Mouse (Mus musculus) kidney, postnatal 14 days (tissue): ENCODE data around the gene Dcps.
A peak's percentile ranks its signal among the peaks of the same experiment; 100 is the strongest.

Experiments used
- DNase-seq: peaks from one replicate; pipeline ENCODE4 v3.0.0; 2022; ENCODE audit warnings: mixed read lengths

Gene Dcps

GRCm38 (mm10) chr9:35131637-35132397 is 44.0 kb downstream of the Dcps start:
- peak; percentile 63 for DNase-seq

GRCm38 (mm10) chr9:35128995-35129418 is 46.9 kb downstream of the Dcps start:
- DNase-seq, result peak; percentile 75

- no peak for DNase-seq
These were observed 47.3 kb downstream of the Dcps start for GRCm38 (mm10) chr9:35128564-35128963.

GRCm38 (mm10) chr9:35127561-35127960 is 48.3 kb downstream of the Dcps start:
- no peak for DNase-seq

GRCm38 (mm10) chr9:35127147-35127546 is 48.7 kb downstream of the Dcps start:
- peak; percentile 73 for DNase-seq

GRCm38 (mm10) chr9:35124678-35124955 is 51.2 kb downstream of the Dcps start:
- DNase-seq, result no peak

- no peak for DNase-seq
These were observed 51.8 kb downstream of the Dcps start for GRCm38 (mm10) chr9:35123804-35124677.

GRCm38 (mm10) chr9:35123456-35123803 is 52.4 kb downstream of the Dcps start:
- no peak for DNase-seq

GRCm38 (mm10) chr9:35122551-35123266 is 53.2 kb downstream of the Dcps start:
- no peak for DNase-seq

- no peak for DNase-seq
These were observed 56.7 kb downstream of the Dcps start, which contains the start of gene St3gal4 for GRCm38 (mm10) chr9:35119168-35119567. Gene St3gal4 (minus strand): TSS chr9:35119268.

- no peak for DNase-seq
These were observed 57.3 kb downstream of the Dcps start for GRCm38 (mm10) chr9:35118563-35118962.

- DNase-seq, result peak; percentile 69
These were observed 58.2 kb downstream of the Dcps start for GRCm38 (mm10) chr9:35117384-35118295.

GRCm38 (mm10) chr9:35116391-35117381 is 59.2 kb downstream of the Dcps start:
- peak; percentile 87 for DNase-seq

GRCm38 (mm10) chr9:35115804-35116203 is 60.1 kb downstream of the Dcps start:
- no peak for DNase-seq

- no peak for DNase-seq
These were observed 60.6 kb downstream of the Dcps start for GRCm38 (mm10) chr9:35115299-35115698.

- no peak for DNase-seq
These were observed 61.6 kb downstream of the Dcps start for GRCm38 (mm10) chr9:35114234-35114633.

GRCm38 (mm10) chr9:35111941-35112595 is 63.8 kb downstream of the Dcps start:
- DNase-seq, result no peak

- DNase-seq, result no peak
These were observed 64.4 kb downstream of the Dcps start for GRCm38 (mm10) chr9:35111446-35111845.

- DNase-seq, result no peak
These were observed 65.3 kb downstream of the Dcps start for GRCm38 (mm10) chr9:35110567-35110966.

- no peak for DNase-seq
These were observed 65.8 kb downstream of the Dcps start for GRCm38 (mm10) chr9:35110051-35110450.

GRCm38 (mm10) chr9:35108916-35109315 is 66.9 kb downstream of the Dcps start:
- peak; percentile 25 for DNase-seq
